Mouse (Mus musculus) ES-Bruce4 (cell line): ENCODE measurements around the gene Olfr372.
"Not testable (repeated sequence)": the region's sequence is repeated elsewhere in the genome, so short reads cannot be mapped to it uniquely, and the experiment has no call there.

Experiments
- CTCF ChIP-seq: IDR thresholded peaks from one replicate; pipeline ENCODE4 v1.8.1; 2011; ENCODE audit warnings: low read depth, low read length
- EP300 ChIP-seq: IDR thresholded peaks from 2 replicates; pipeline ENCODE4 v1.6.1; 2011; ENCODE audit warnings: low read depth, low read length; ENCODE audit not compliant: insufficient read depth

- not testable (repeated sequence) for TF ChIP-seq CTCF, EP300
Observed at GRCm38 (mm10) chr8:72099377-72100103, 58.5 kb downstream of the Olfr372 start.
